Mouse (Mus musculus) limb, embryonic 12.5 days (tissue): Measurements from ENCODE around the gene Slc12a7. TPM values are rescaled to one million over a fixed set of nuclear protein-coding genes. Genes with fewer than 3 reads are reported as not detected.
"Not testable (repeated sequence)": the region's sequence is repeated elsewhere in the genome, so short reads cannot be mapped to it uniquely, and the experiment has no call there.

Source experiments
- ATAC-seq: fragments of 200-750 bp; cut with Nextera tagmentation; 2 replicates; pipeline ENCODE4 v1.8.0; 2017; ENCODE audit warnings: low read depth, moderate TSS enrichment; ENCODE audit not compliant: insufficient number of reproducible peaks, insufficient read depth, low FRiP score, low TSS enrichment
- H3K27ac ChIP-seq: fragments of 300-500 bp; sonication (generic); 2 replicates; pipeline ENCODE4 v1.5.1; 2016; ENCODE audit warnings: mild to moderate bottlenecking, moderate library complexity
- H3K27me3 ChIP-seq: fragments of 300-500 bp; sonication (generic); 2 replicates; pipeline ENCODE4 v1.6.1; 2016; ENCODE audit warnings: mild to moderate bottlenecking, moderate library complexity
- H3K36me3 ChIP-seq: fragments of 300-500 bp; sonication (generic); 2 replicates; pipeline ENCODE4 v1.6.1; 2016; ENCODE audit warnings: mild to moderate bottlenecking, moderate library complexity
- H3K4me1 ChIP-seq: fragments of 300-500 bp; sonication (generic); replicated peaks from 2 replicates; pipeline ENCODE4 v1.6.1; 2016
- H3K4me2 ChIP-seq: fragments of 300-500 bp; sonication (generic); 2 replicates; pipeline ENCODE4 v1.6.1; 2016; ENCODE audit warnings: mild to moderate bottlenecking, moderate library complexity
- H3K4me3 ChIP-seq: fragments of 300-500 bp; sonication (generic); replicated peaks from 2 replicates; pipeline ENCODE4 v1.5.1; 2016; ENCODE audit warnings: mild to moderate bottlenecking
- H3K9ac ChIP-seq: fragments of 300-500 bp; sonication (generic); replicated peaks from 2 replicates; pipeline ENCODE4 v1.6.1; 2016; ENCODE audit warnings: mild to moderate bottlenecking, moderate library complexity
- H3K9me3 ChIP-seq: fragments of 300-500 bp; sonication (generic); 2 replicates; pipeline ENCODE4 v1.6.1; 2016; ENCODE audit warnings: mild to moderate bottlenecking, moderate library complexity
- WGBS: fragments of 180-500 bp; shearing (Covaris S2); methylation state at CpG from one replicate; pipeline ENCODE4 v1.1.7; 2016; 5-methylcytosine and 5-hydroxymethylcytosine counted together
- polyA plus RNA-seq: library from polyadenylated mRNA; unstranded; fragments of >200 nt; fragmentation: Nextera tagmentation; extraction: Ambion mirVana; gene quantifications from 2 replicates; pipeline ENCODE4 v1.2.1, GENCODE M21; 2016

The Slc12a7 gene
- polyA plus RNA-seq, 1 experiment from 2014 or later, result 42.7 TPM

GRCm38 (mm10) chr13:73700554-73700953, 32.3 kb upstream of the Slc12a7 start:
- Histone ChIP-seq H3K36me3 (no peaks in the 10 kb centered on the region), H3K27me3 (no peaks in the 10 kb centered on the region; the same call in 1 of the 2 replicates), H3K4me1 (no peaks in the 10 kb centered on the region), H3K27ac (no peak overlapping the region), H3K4me2 (no peak overlapping the region), H3K4me3 (no peak overlapping the region), H3K9me3 (no peaks in the 10 kb centered on the region), H3K9ac (no peak overlapping the region)
- ATAC-seq, result no peak
- whole genome bisulfite sequencing, result 89% methylated on average over 12 of the region's 12 CpGs

GRCm38 (mm10) chr13:73701161-73701883, 31.6 kb upstream of the Slc12a7 start:
- no peak overlapping the region for H3K4me2 ChIP-seq

DNA sequence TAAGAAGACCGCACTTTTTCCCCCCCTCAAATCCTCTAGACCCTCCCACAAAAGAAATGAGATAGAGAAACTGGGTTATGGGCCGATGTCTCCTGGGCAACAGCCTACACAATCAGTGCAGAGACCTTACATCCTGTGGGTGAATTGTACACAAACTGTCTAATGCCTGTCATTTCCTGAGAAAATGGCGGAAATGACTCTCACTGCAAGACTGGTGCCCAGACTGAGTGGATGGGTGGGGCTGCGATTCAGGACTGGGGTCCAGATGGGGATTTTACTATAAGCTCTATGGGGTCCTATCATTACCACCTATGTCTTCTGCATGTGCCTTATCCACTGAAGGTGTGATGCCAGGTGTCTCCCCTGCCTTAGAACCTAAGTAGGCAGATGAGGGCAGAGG, 30.1 kb upstream of the Slc12a7 start:
- WGBS, result 89% methylated on average over 4 of the region's 4 CpGs
- no peak for ATAC-seq
- H3K27ac ChIP-seq, result no peak overlapping the region
- no peaks in the 10 kb centered on the region for H3K4me1 ChIP-seq
- no peak overlapping the region for H3K4me2 ChIP-seq
- H3K4me3 ChIP-seq, result no peak overlapping the region
- no peaks in the 10 kb centered on the region for H3K9me3 ChIP-seq
- no peak overlapping the region for H3K9ac ChIP-seq
- no peaks in the 10 kb centered on the region for H3K36me3 ChIP-seq
- H3K27me3 ChIP-seq, result no peaks in the 10 kb centered on the region

More at GRCm38 (mm10) chr13:73701161-73701883, 31.6 kb upstream of the Slc12a7 start:
- no peaks in the 10 kb centered on the region for H3K9me3 ChIP-seq
- no peak overlapping the region for H3K4me3 ChIP-seq
- H3K36me3 ChIP-seq, result no peaks in the 10 kb centered on the region
- no peak overlapping the region for H3K9ac ChIP-seq
- 81% methylated on average over 9 of the region's 9 CpGs for WGBS
- no peak overlapping the region for H3K27ac ChIP-seq
- no peaks in the 10 kb centered on the region; the same call in 1 of the 2 replicates for H3K27me3 ChIP-seq
- ATAC-seq, result no peak
- H3K4me1 ChIP-seq, result no peaks in the 10 kb centered on the region

DNA sequence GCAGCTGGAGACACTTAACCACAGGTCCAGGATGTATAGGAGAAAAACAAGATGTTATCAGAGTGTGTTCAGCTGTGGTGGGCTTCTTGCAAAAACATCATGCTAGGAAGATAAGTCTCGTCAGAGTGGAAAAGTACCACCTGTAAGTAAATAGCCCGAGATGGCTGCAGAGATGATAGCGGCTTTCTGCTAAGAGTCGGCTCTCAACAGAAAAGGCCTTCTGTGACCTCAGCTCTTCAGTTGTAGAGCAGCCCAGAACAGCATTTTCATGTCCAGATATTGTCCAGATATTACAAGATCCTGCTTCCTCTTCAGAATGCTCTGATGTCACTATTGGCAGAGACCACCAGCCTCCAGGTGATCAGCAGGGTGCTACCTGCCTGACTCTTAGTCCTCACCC, 29.4 kb upstream of the Slc12a7 start:
- H3K27me3 ChIP-seq, H3K4me3 ChIP-seq, H3K9me3 ChIP-seq, H3K9ac ChIP-seq, ATAC-seq, H3K4me1 ChIP-seq, H3K27ac ChIP-seq, H3K4me2 ChIP-seq, H3K36me3 ChIP-seq: not testable (repeated sequence)
- 85% methylated on average over 4 of the region's 4 CpGs for WGBS

- Histone ChIP-seq H3K27ac (no peak within 1 kb of the TSS), H3K9me3 (no peaks in the 10 kb centered on the region), H3K4me2 (no peak within 1 kb of the TSS), H3K4me3 (no peak within 1 kb of the TSS), H3K36me3 (no peaks in the 10 kb centered on the region), H3K27me3 (no peaks in the 10 kb centered on the region), H3K9ac (no peak within 1 kb of the TSS), H3K4me1 (no peaks in the 10 kb centered on the region)
- WGBS, result 90% methylated on average over 7 of the region's 7 CpGs
- ATAC-seq, result no peak
Measured at GRCm38 (mm10) chr13:73704694-73705325, 28.1 kb upstream of the Slc12a7 start, which contains the start of gene Slc6a19. Gene Slc6a19 (minus strand): TSS chr13:73704865.

- WGBS, result 52% methylated on average over 6 of the region's 6 CpGs
Measured at GRCm38 (mm10) chr13:73709491-73709890, 23.4 kb upstream of the Slc12a7 start.

GRCm38 (mm10) chr13:73711221-73711620, 21.7 kb upstream of the Slc12a7 start:
- no peaks in the 10 kb centered on the region for H3K36me3 ChIP-seq
- ATAC-seq, result no peak
- no peak overlapping the region for H3K27ac ChIP-seq
- H3K9ac ChIP-seq, result no peak overlapping the region
- 93% methylated on average over 5 of the region's 5 CpGs for WGBS
- H3K4me1 ChIP-seq, result no peaks in the 10 kb centered on the region
- H3K9me3 ChIP-seq, result no peaks in the 10 kb centered on the region
- no peak overlapping the region for H3K4me2 ChIP-seq
- no peaks in the 10 kb centered on the region for H3K27me3 ChIP-seq
- no peak overlapping the region for H3K4me3 ChIP-seq

More at GRCm38 (mm10) chr13:73709491-73709890, 23.4 kb upstream of the Slc12a7 start:
- Histone ChIP-seq H3K4me1 (no peaks in the 10 kb centered on the region), H3K27ac (no peak overlapping the region), H3K9me3 (no peaks in the 10 kb centered on the region), H3K27me3 (no peaks in the 10 kb centered on the region), H3K4me2 (no peak overlapping the region), H3K4me3 (no peak overlapping the region), H3K36me3 (no peaks in the 10 kb centered on the region), H3K9ac (no peak overlapping the region)
- ATAC-seq, result no peak

DNA sequence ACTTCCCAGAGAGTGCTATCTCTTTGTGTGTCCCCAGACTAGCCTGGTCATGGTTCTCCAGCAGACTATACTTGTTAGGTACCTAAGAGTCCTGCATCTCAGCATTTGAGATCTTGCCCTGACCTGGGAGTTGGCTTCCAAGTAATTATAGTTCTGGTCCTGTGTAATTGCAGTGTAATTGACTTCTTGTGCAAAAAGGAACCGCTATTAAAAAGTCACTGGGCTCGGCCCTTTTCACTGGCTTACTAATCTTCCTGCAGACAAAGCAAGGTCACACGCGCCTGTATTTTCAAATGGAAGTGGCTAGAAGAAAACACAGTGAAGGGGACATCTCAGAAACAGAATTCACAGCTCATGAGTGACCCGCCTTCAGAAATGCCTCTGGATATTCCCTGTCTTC, 21.1 kb upstream of the Slc12a7 start:
- Histone ChIP-seq H3K4me1 (no peaks in the 10 kb centered on the region), H3K4me3 (no peak overlapping the region), H3K9ac (no peak overlapping the region), H3K27me3 (no peaks in the 10 kb centered on the region), H3K36me3 (no peaks in the 10 kb centered on the region), H3K9me3 (no peaks in the 10 kb centered on the region), H3K4me2 (no peak overlapping the region), H3K27ac (no peak overlapping the region)
- WGBS, result 84% methylated on average over 5 of the region's 5 CpGs
- no peak for ATAC-seq

- Histone ChIP-seq H3K4me1 (no peaks in the 10 kb centered on the region), H3K27me3 (no peaks in the 10 kb centered on the region), H3K9ac (no peak overlapping the region), H3K9me3 (no peaks in the 10 kb centered on the region), H3K36me3 (no peaks in the 10 kb centered on the region), H3K4me3 (no peak overlapping the region), H3K27ac (no peak overlapping the region), H3K4me2 (no peak overlapping the region)
- no peak for ATAC-seq
- 78% methylated on average over 3 of the region's 3 CpGs for WGBS
Measured at GRCm38 (mm10) chr13:73712228-73712627, 20.7 kb upstream of the Slc12a7 start.

GRCm38 (mm10) chr13:73713204-73713603, 19.7 kb upstream of the Slc12a7 start:
- no peak overlapping the region for H3K4me3 ChIP-seq
- WGBS, result 77% methylated on average over 4 of the region's 4 CpGs
- H3K4me1 ChIP-seq, result no peaks in the 10 kb centered on the region
- H3K27ac ChIP-seq, result no peak overlapping the region
- no peaks in the 10 kb centered on the region for H3K9me3 ChIP-seq
- H3K36me3 ChIP-seq, result no peaks in the 10 kb centered on the region
- no peaks in the 10 kb centered on the region for H3K27me3 ChIP-seq
- no peak overlapping the region for H3K9ac ChIP-seq
- H3K4me2 ChIP-seq, result no peak overlapping the region
- ATAC-seq, result no peak

DNA sequence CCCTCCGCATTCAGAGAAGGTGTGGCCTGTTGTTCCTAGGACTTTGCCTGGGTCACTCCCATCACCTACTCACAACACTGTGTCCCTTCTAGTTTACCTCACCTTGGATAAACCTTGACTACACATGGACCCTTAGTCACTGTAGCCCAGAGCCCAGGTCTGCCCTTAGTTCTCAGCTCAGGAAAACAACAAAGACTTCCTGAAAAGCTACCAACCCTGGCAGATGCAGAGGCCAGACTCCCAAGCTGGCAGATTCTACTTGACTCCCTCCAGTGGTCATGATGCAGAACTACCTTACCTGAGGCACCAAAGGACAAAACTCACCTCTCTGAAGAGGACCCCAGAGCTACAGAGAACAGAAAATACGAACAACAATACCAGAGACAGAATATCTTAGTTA, 18.9 kb upstream of the Slc12a7 start:
- Histone ChIP-seq H3K9ac (no peak overlapping the region), H3K4me3 (no peak overlapping the region), H3K36me3 (no peaks in the 10 kb centered on the region), H3K4me2 (no peak overlapping the region), H3K27ac (no peak overlapping the region), H3K9me3 (no peaks in the 10 kb centered on the region), H3K4me1 (no peaks in the 10 kb centered on the region), H3K27me3 (no peaks in the 10 kb centered on the region)
- ATAC-seq, result no peak
- WGBS, result 78% methylated on average over 2 of the region's 2 CpGs
